Mouse (Mus musculus) lung, embryonic 14.5 days (tissue): ENCODE results near the gene Oard1. TPM values are rescaled to one million over a fixed set of nuclear protein-coding genes. Genes with fewer than 3 reads are reported as not detected.

Experiments used
- ATAC-seq: fragments of 200-750 bp; cut with Nextera tagmentation; 2 replicates; pipeline ENCODE4 v1.8.0; 2017; ENCODE audit warnings: mild to moderate bottlenecking, moderate TSS enrichment, moderate library complexity; ENCODE audit not compliant: insufficient read depth
- DNase-seq: peaks from one replicate; pipeline ENCODE4 v3.0.0-alpha.2; 2015
- H3K27ac ChIP-seq: fragments of 300-500 bp; sonication (generic); 2 replicates; pipeline ENCODE4 v1.5.1; 2014; ENCODE audit warnings: low read depth, mild to moderate bottlenecking, moderate library complexity
- H3K27me3 ChIP-seq: fragments of 300-500 bp; sonication (generic); 2 replicates; pipeline ENCODE4 v1.6.1; 2014; ENCODE audit warnings: low read length, control low read depth; ENCODE audit not compliant: insufficient read depth
- H3K36me3 ChIP-seq: fragments of 300-500 bp; sonication (generic); 2 replicates; pipeline ENCODE4 v1.6.1; 2014; ENCODE audit warnings: control low read depth; ENCODE audit not compliant: insufficient read depth
- H3K4me1 ChIP-seq: fragments of 300-500 bp; sonication (generic); 2 replicates; pipeline ENCODE4 v1.6.1; 2014; ENCODE audit warnings: antibody characterized with exemption, control low read depth; ENCODE audit not compliant: insufficient read depth
- H3K4me2 ChIP-seq: fragments of 300-500 bp; sonication (generic); 2 replicates; pipeline ENCODE4 v1.6.1; 2014; ENCODE audit warnings: mild to moderate bottlenecking
- H3K4me3 ChIP-seq: fragments of 300-500 bp; sonication (generic); 2 replicates; pipeline ENCODE4 v1.5.1; 2014; ENCODE audit warnings: low read depth, low read length
- H3K9ac ChIP-seq: fragments of 300-500 bp; sonication (generic); 2 replicates; pipeline ENCODE4 v1.6.1; 2014
- H3K9me3 ChIP-seq: fragments of 300-500 bp; sonication (generic); 2 replicates; pipeline ENCODE4 v1.6.1; 2016; ENCODE audit warnings: low read depth, low read length, control low read depth
- CTCF ChIP-seq: IDR thresholded peaks from 2 replicates; pipeline ENCODE4 v1.5.1; 2016; ENCODE audit warnings: antibody characterized with exemption, low read depth
- WGBS: fragments of 180-500 bp; shearing (Covaris S2); extraction: QIAGEN DNeasy Blood & Tissue Kit; methylation state at CpG from one replicate; pipeline ENCODE4 v1.1.7; 2014; 5-methylcytosine and 5-hydroxymethylcytosine counted together
- polyA plus RNA-seq: library from polyadenylated mRNA; unstranded; fragments of >200 nt; fragmentation: Nextera tagmentation; extraction: Ambion mirVana; gene quantifications from 2 replicates; pipeline ENCODE4 v1.2.1, GENCODE M21; 2014

Gene Oard1
- polyA plus RNA-seq, 1 experiment from 2014 or later: 77.9 TPM

DNA sequence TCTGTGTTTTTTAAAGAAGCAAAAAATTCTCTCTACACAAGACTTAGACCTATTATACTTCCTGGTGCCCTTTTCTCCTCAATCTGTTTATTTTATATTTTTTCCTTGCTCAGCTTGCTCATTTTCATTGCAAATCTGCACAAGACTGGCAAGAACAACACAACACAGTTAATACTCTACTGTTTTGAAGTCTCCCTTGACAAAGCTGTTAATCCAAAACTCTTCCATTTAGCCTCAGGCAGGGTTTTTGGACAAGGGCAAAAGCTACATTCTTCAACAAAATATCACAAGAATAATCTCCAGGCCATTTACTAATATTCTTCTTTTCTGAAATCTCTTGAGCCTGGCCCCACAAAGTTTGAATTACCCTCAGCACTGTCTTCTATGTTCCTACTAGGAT lies 38.2 kb upstream of the Oard1 start:
- DNase-seq: no peak

DNA sequence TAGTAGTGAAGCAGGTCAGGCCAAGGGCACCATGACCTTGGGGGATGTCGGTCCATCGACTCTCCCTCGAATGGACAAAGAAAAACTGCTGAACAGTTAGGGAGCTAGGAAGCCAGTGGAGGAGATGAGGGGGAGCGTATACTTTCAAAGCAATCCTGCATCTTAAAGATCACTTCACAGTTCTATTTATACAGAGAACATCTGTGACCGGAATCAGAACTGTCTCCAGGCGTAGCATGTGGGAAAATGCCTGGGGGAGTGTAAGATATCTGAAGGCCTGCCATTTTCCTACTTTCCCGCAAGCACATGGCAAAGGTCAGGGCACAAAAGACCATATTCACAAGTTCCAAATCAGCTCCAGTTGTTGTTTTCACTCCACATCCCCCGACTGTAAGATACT lies 36.8 kb upstream of the Oard1 start:
- 72% methylated on average over 8 of the region's 8 CpGs for WGBS
- Histone ChIP-seq H3K9ac (no peak overlapping the region), H3K4me2 (no peak overlapping the region), H3K4me3 (no peak overlapping the region), H3K36me3 (no peaks in the 10 kb centered on the region), H3K4me1 (no peaks in the 10 kb centered on the region), H3K27me3 (no peaks in the 10 kb centered on the region), H3K27ac (no peak overlapping the region), H3K9me3 (no peaks in the 10 kb centered on the region)
- TF ChIP-seq CTCF: no peak
- ATAC-seq (no peak), DNase-seq (no peak)

More for the DNA sequence above, 38.2 kb upstream of the Oard1 start:
- Histone ChIP-seq H3K4me1 (no peaks in the 10 kb centered on the region), H3K9me3 (no peaks in the 10 kb centered on the region), H3K9ac (no peak overlapping the region), H3K36me3 (no peaks in the 10 kb centered on the region), H3K27ac (no peak overlapping the region), H3K4me2 (no peak overlapping the region), H3K4me3 (no peak overlapping the region), H3K27me3 (no peaks in the 10 kb centered on the region)
- no peak for TF ChIP-seq CTCF
- no peak for ATAC-seq

DNA sequence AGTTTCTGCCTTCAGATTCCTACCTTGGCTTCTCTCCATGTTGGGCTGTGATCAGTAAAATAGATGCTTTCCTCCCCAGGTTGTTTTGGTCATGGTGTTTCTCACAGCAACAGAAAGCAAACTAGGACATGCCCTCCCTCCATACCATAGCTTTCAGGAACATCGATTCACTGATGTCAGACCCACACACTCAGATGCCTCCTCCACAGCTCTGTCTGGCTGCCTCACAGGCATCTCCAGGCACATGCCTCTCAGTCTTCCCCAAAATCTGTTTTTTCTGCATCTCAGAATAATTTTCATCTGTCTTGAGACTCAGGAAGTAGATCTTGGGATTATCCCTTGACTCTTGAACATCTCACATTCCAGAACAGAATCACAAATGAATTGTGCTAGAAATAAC lies 33.7 kb upstream of the Oard1 start:
- no peak overlapping the region for H3K4me3 ChIP-seq
- H3K4me1 ChIP-seq: no peaks in the 10 kb centered on the region
- H3K9me3 ChIP-seq: no peaks in the 10 kb centered on the region
- ATAC-seq (no peak), DNase-seq (no peak)
- H3K4me2 ChIP-seq: no peak overlapping the region
- no peaks in the 10 kb centered on the region for H3K36me3 ChIP-seq
- TF ChIP-seq CTCF: no peak
- H3K27ac ChIP-seq: no peak overlapping the region
- WGBS: 85% methylated on average over 1 of the region's 1 CpGs
- H3K9ac ChIP-seq: no peak overlapping the region
- no peaks in the 10 kb centered on the region for H3K27me3 ChIP-seq

DNA sequence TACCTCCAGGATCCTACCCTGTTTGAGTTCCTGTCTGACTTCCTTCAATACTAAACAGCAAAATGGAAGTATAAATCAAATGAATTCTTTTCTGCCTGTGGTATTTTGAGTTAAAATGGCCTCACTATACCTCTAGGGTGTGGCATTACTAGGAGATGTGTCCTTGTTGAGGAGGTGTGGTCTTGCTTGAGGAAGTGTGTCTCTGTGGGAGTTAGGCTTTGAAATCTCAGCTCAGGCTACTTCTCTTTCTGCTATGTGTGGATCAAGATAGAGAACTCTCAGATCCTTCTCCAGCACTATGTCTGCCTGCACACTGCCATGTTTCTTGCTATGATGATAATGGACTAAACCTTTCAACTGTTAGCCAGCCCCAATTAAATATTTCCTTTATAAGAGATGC lies 30.8 kb upstream of the Oard1 start:
- no peak for DNase-seq
- Histone ChIP-seq H3K4me3 (no peak overlapping the region), H3K9me3 (no peaks in the 10 kb centered on the region), H3K27me3 (no peaks in the 10 kb centered on the region), H3K27ac (no peak overlapping the region), H3K4me2 (no peak overlapping the region), H3K36me3 (no peaks in the 10 kb centered on the region), H3K4me1 (no peaks in the 10 kb centered on the region), H3K9ac (no peak overlapping the region)
- TF ChIP-seq CTCF: no peak
- ATAC-seq: no peak

DNA sequence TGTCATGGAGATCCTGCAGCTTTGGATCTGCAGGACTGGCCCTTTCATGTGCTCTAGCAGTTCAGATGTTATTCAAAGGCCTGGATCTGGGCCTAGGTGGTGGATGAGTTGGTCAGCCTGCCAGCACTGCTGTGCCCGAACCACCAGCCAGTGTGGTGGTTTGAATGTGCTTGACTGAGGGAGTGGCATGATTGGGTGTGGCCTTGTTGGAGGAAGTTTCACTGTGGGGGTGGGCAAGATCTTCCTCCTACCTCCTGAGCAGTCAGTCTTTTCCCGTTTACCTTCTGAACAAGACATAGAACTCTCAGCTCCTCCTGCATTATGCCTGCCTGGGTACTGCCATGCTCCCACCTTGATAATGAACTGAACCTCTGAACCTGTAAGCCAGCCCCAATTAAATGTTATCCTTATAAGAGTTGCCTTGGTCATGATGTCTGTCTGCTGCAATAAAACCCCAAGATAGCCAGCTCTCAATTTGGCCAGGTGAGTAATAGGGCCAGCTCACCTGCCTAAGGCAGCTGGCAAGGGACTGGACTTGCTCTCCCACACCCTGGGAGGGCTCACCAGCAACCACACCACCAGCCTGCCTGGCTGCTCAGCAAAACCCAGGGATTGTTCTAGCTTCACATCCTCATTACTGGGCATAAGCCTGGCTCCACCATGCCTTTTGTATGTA lies 23.9 kb upstream of the Oard1 start:
- no peak overlapping the region for H3K4me2 ChIP-seq
- 70% methylated on average over 2 of the region's 2 CpGs for WGBS
- no peaks in the 10 kb centered on the region for H3K27me3 ChIP-seq
- H3K4me3 ChIP-seq: no peak overlapping the region
- no peak for DNase-seq
- no peaks in the 10 kb centered on the region for H3K9me3 ChIP-seq
- peaks cover 53% of the 10 kb centered on the region for H3K36me3 ChIP-seq
- no peaks in the 10 kb centered on the region for H3K4me1 ChIP-seq
- ATAC-seq: 0 out of 2 replicates have a peak, but pooled peaks have one; percentile 24
- no peak overlapping the region for H3K27ac ChIP-seq
- TF ChIP-seq CTCF: no peak
- H3K9ac ChIP-seq: no peak overlapping the region

DNA sequence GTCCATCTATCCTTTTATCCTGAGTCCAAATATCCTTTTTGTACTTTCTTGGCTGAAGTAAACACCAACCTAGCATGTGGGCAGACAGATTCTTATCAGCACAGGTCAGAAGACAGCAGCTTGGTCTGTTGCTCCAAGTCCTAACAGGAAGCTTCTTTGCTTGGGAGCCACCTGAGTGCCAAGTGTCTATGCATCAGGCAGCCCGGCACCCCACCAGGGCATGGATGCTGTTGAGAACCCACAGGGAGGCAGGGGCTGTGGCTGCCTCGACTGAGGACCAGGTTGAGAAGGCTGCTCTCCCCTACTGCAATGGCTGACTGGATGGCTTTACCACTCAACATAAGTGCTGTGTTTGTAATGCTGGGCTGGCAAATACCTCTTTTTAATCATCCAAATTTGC lies 21.1 kb upstream of the Oard1 start:
- Histone ChIP-seq H3K9me3 (no peaks in the 10 kb centered on the region), H3K27me3 (no peaks in the 10 kb centered on the region), H3K9ac (no peak overlapping the region), H3K4me3 (no peak overlapping the region), H3K4me2 (no peak overlapping the region), H3K36me3 (peaks cover 81% of the 10 kb centered on the region), H3K4me1 (no peaks in the 10 kb centered on the region), H3K27ac (no peak overlapping the region)
- no peak for ATAC-seq
- DNase-seq: no peak
- 91% methylated on average over 2 of the region's 2 CpGs for WGBS
- no peak for TF ChIP-seq CTCF

DNA sequence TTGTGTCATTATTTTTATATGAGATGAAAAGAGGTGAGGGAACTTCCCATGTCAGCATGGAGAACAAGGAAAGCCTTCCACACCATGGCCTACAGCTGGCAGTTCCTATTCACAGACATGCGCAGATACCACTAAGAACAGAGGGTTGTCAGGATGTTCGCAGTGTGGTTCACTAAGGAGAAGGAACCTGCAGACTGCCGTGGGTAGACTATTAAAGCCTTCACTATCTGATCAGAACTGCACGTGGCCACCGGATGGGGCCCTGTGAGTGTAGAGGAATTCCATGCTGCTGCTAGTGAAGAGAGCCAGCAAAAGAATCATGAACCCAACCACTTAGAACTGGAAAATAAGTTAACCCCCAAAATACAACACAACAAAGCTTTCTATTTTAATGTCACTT lies 20.4 kb upstream of the Oard1 start:
- Histone ChIP-seq H3K4me2 (no peak overlapping the region), H3K27me3 (no peaks in the 10 kb centered on the region), H3K36me3 (peaks cover 89% of the 10 kb centered on the region), H3K9me3 (no peaks in the 10 kb centered on the region), H3K9ac (no peak overlapping the region), H3K27ac (no peak overlapping the region), H3K4me1 (no peaks in the 10 kb centered on the region), H3K4me3 (no peak overlapping the region)
- no peak for TF ChIP-seq CTCF
- no peak for DNase-seq
- no peak for ATAC-seq
- WGBS: 92% methylated on average over 5 of the region's 5 CpGs

DNA sequence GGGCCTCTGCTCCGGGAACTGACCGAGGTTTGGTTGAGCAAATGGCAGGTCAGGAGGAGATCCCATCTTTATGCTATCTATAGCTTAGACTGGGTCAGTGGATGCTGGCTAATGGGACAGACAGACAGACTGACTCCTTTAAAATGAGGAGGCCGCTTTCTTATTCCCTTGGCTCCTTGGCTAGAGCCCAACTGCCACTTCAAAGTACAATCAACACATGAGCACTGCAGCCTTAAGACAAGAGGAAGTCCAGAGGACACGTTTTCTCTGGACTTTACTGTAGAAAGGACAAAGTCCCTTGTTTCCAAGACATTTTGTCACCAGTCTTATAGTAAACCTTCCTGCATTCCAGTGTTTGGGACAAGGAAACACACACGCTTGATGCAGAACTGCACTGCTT lies 18.4 kb upstream of the Oard1 start:
- 90% methylated on average over 5 of the region's 5 CpGs for WGBS
- Histone ChIP-seq H3K4me1 (no peaks in the 10 kb centered on the region), H3K9me3 (no peaks in the 10 kb centered on the region), H3K27me3 (no peaks in the 10 kb centered on the region), H3K4me3 (no peak overlapping the region), H3K36me3 (peaks cover 98% of the 10 kb centered on the region), H3K27ac (no peak overlapping the region), H3K9ac (no peak overlapping the region), H3K4me2 (no peak overlapping the region)
- no peak for TF ChIP-seq CTCF
- no peak for ATAC-seq
- DNase-seq: no peak
